Mouse (Mus musculus) midbrain, embryonic 14.5 days (tissue): ENCODE measurements around the gene Rab4a. TPM values are rescaled to one million over a fixed set of nuclear protein-coding genes. Genes with fewer than 3 reads are reported as not detected.

Experiments used
- polyA plus RNA-seq: library from polyadenylated mRNA; unstranded; fragments of >200 nt; fragmentation: Nextera tagmentation; extraction: Ambion mirVana; gene quantifications from 2 replicates; pipeline ENCODE4 v1.2.1, GENCODE M21; 2014

The Rab4a gene
- polyA plus RNA-seq, 1 experiment from 2014 or later = 75.8 TPM

Other genes starting within 250 kb of the Rab4a start
- 10.0 and 12.9 TPM in 2 replicates for gene Rhou, start 152.1 kb upstream of the Rab4a start, polyA plus RNA-seq
- gene Ccsap, start 54.2 kb downstream of the Rab4a start, polyA plus RNA-seq = 4.5 and 4.6 TPM in 2 replicates
- gene Acta1, start 88.8 kb downstream of the Rab4a start, polyA plus RNA-seq = 3.7 and 5.5 TPM in 2 replicates
- gene Nup133, start 143.3 kb downstream of the Rab4a start, polyA plus RNA-seq = 17.9 and 33.7 TPM in 2 replicates
- 15.6 and 18.4 TPM in 2 replicates for gene Abcb10, start 177.1 kb downstream of the Rab4a start, polyA plus RNA-seq
- 23.3 and 29.9 TPM in 2 replicates for gene Taf5l, start 215.4 kb downstream of the Rab4a start, polyA plus RNA-seq
- gene Urb2, start 215.5 kb downstream of the Rab4a start, polyA plus RNA-seq = 4.0 and 5.7 TPM in 2 replicates